Mouse (Mus musculus) lung, postnatal 0 days (tissue): ENCODE data around the gene Ptbp1. TPM values are rescaled to one million over a fixed set of nuclear protein-coding genes. Genes with fewer than 3 reads are reported as not detected.

ENCODE experiments used
- ATAC-seq: fragments of 200-750 bp; cut with Nextera tagmentation; 2 replicates; pipeline ENCODE4 v1.8.0; 2017; ENCODE audit warnings: moderate library complexity
- DNase-seq: peaks from one replicate; pipeline ENCODE4 v3.0.0-alpha.2; 2016; ENCODE audit warnings: low spot score
- H3K27ac ChIP-seq: fragments of 300-500 bp; sonication (generic); 2 replicates; pipeline ENCODE4 v1.5.1; 2014; ENCODE audit warnings: antibody characterized with exemption, mild to moderate bottlenecking, low read length, mixed read lengths
- H3K27me3 ChIP-seq: fragments of 300-500 bp; sonication (generic); replicated peaks from 2 replicates; pipeline ENCODE4 v1.6.1; 2014; ENCODE audit warnings: low read length, mixed read lengths; ENCODE audit not compliant: insufficient read depth
- H3K36me3 ChIP-seq: fragments of 300-500 bp; sonication (generic); 2 replicates; pipeline ENCODE4 v1.6.1; 2014; ENCODE audit warnings: low read length, mixed read lengths; ENCODE audit not compliant: insufficient read depth
- H3K4me1 ChIP-seq: fragments of 300-500 bp; sonication (generic); 2 replicates; pipeline ENCODE4 v1.6.1; 2014; ENCODE audit warnings: antibody characterized with exemption, low read depth, low read length, mixed read lengths; ENCODE audit not compliant: insufficient read depth
- H3K4me2 ChIP-seq: fragments of 300-500 bp; sonication (generic); replicated peaks from 2 replicates; pipeline ENCODE4 v1.6.1; 2014; ENCODE audit warnings: low read depth, mild to moderate bottlenecking, low read length, moderate library complexity, mixed read lengths
- H3K4me3 ChIP-seq: fragments of 300-500 bp; sonication (generic); 2 replicates; pipeline ENCODE4 v1.5.1; 2014; ENCODE audit warnings: low read depth, low read length
- H3K9ac ChIP-seq: fragments of 300-500 bp; sonication (generic); replicated peaks from 2 replicates; pipeline ENCODE4 v1.6.1; 2014; ENCODE audit warnings: low read depth, mild to moderate bottlenecking
- H3K9me3 ChIP-seq: fragments of 300-500 bp; sonication (generic); 2 replicates; pipeline ENCODE4 v1.6.1; 2016; ENCODE audit warnings: low read length, mixed read lengths
- CTCF ChIP-seq: IDR thresholded peaks from 2 replicates; pipeline ENCODE4 v1.5.1; 2016; ENCODE audit warnings: antibody characterized with exemption, mild to moderate bottlenecking
- EP300 ChIP-seq: IDR thresholded peaks from 2 replicates; pipeline ENCODE4 v1.6.1; 2016; ENCODE audit warnings: antibody characterized with exemption, mild to moderate bottlenecking, control low read depth
- WGBS: fragments of 180-500 bp; shearing (Covaris S2); extraction: QIAGEN DNeasy Blood & Tissue Kit; methylation state at CpG from one replicate; pipeline ENCODE4 v1.1.7; 2014; 5-methylcytosine and 5-hydroxymethylcytosine counted together
- polyA plus RNA-seq: library from polyadenylated mRNA; unstranded; fragments of >200 nt; fragmentation: Nextera tagmentation; extraction: Ambion mirVana; gene quantifications from 2 replicates; pipeline ENCODE4 v1.2.1, GENCODE M21; 2015

The Ptbp1 gene
- polyA plus RNA-seq, 1 experiment from 2014 or later = 109 TPM

- no peak for DNase-seq
- H3K4me2 ChIP-seq = no peak overlapping the region
- no peaks in the 10 kb centered on the region for H3K9me3 ChIP-seq
- TF ChIP-seq CTCF (peak; percentile 48), EP300 (no peak)
- H3K4me3 ChIP-seq = no peak overlapping the region
- no peak for ATAC-seq
- H3K27me3 ChIP-seq = no peaks in the 10 kb centered on the region
- no peak overlapping the region for H3K9ac ChIP-seq
- H3K4me1 ChIP-seq = no peaks in the 10 kb centered on the region
- WGBS = 73% methylated on average over 2 of the region's 2 CpGs
- peaks cover 31% of the 10 kb centered on the region for H3K36me3 ChIP-seq
- H3K27ac ChIP-seq = no peak overlapping the region
Observed at GRCm38 (mm10) chr10:79900951-79901410, 46.8 kb downstream of the Ptbp1 start.

- peaks cover 21% of the 10 kb centered on the region for H3K36me3 ChIP-seq
Observed at GRCm38 (mm10) chr10:79906712-79907111, 52.5 kb downstream of the Ptbp1 start.

GRCm38 (mm10) chr10:79907415-79907814 lies 53.2 kb downstream of the Ptbp1 start:
- no peak overlapping the region for H3K4me3 ChIP-seq
- DNase-seq (no peak), ATAC-seq (no peak)
- TF ChIP-seq EP300 (no peak), CTCF (no peak)
- H3K4me2 ChIP-seq = no peak overlapping the region
- 0 out of 2 replicates have a peak, but pooled peaks cover 3% of the 10 kb centered on the region for H3K4me1 ChIP-seq
- H3K9me3 ChIP-seq = no peaks in the 10 kb centered on the region
- H3K27me3 ChIP-seq = no peaks in the 10 kb centered on the region
- no peak overlapping the region for H3K9ac ChIP-seq
- 91% methylated on average over 10 of the region's 10 CpGs for WGBS
- no peak overlapping the region for H3K27ac ChIP-seq
- peaks cover 22% of the 10 kb centered on the region for H3K36me3 ChIP-seq

More at GRCm38 (mm10) chr10:79906712-79907111, 52.5 kb downstream of the Ptbp1 start:
- Histone ChIP-seq H3K27ac (no peak overlapping the region), H3K4me3 (no peak overlapping the region), H3K9ac (no peak overlapping the region), H3K4me1 (0 out of 2 replicates have a peak, but pooled peaks cover 3% of the 10 kb centered on the region), H3K4me2 (no peak overlapping the region), H3K9me3 (no peaks in the 10 kb centered on the region), H3K27me3 (no peaks in the 10 kb centered on the region)
- TF ChIP-seq CTCF = no peak
- TF ChIP-seq EP300 = no peak
- no peak for ATAC-seq
- WGBS = 93% methylated on average over 9 of the region's 9 CpGs
- DNase-seq = no peak

- peaks cover 22% of the 10 kb centered on the region for H3K36me3 ChIP-seq
- H3K27ac ChIP-seq = peak within 1 kb of the TSS; percentile 97
- H3K9me3 ChIP-seq = no peaks in the 10 kb centered on the region
- WGBS = 2% methylated on average over 51 of the region's 52 CpGs
- peak within 1 kb of the TSS; percentile 74 for H3K4me3 ChIP-seq
- peak within 1 kb of the TSS; percentile 97 for H3K9ac ChIP-seq
- TF ChIP-seq CTCF = no peak
- TF ChIP-seq EP300 = peak; percentile 65
- H3K4me1 ChIP-seq = 0 out of 2 replicates have a peak, but pooled peaks cover 3% of the 10 kb centered on the region
- DNase-seq = peak; percentile 100
- H3K4me2 ChIP-seq = peak within 1 kb of the TSS; percentile 46
- ATAC-seq = peak; percentile 98
- H3K27me3 ChIP-seq = no peaks in the 10 kb centered on the region
Observed at GRCm38 (mm10) chr10:79908167-79909091, 54.2 kb downstream of the Ptbp1 start, which contains the start of gene Med16. Med16 (minus strand) TSS chr10:79908923.

GRCm38 (mm10) chr10:79909092-79909922 lies 55.1 kb downstream of the Ptbp1 start:
- 21% methylated on average over 14 of the region's 14 CpGs for WGBS
- TF ChIP-seq CTCF = no peak
- Histone ChIP-seq H3K9ac (peak overlapping the region; percentile 97), H3K4me3 (peak overlapping the region; percentile 74; the same call in 1 of the 2 replicates), H3K4me1 (0 out of 2 replicates have a peak, but pooled peaks cover 3% of the 10 kb centered on the region), H3K27ac (peak overlapping the region; percentile 4), H3K9me3 (no peaks in the 10 kb centered on the region), H3K4me2 (peak overlapping the region; percentile 1), H3K27me3 (no peaks in the 10 kb centered on the region), H3K36me3 (peaks cover 22% of the 10 kb centered on the region)
- DNase-seq (peak; percentile 49), ATAC-seq (peak; percentile 43)
